Mouse (Mus musculus): ENCODE measurements at regions not wholly inside any gene's neighbourhood (a gene's known extent, or its start where the extent isn't known, plus 50 kb on each side); places are given as distances from the start of the nearest gene placed in this dataset.

- in situ Hi-C loops (cut with MboI, MseI): no loop called here
Observed at GRCm38 (mm10) chr14:114374847-114375246, 717.2 kb upstream of the Gpc5 start.

GRCm38 (mm10) chr14:114398861-114399557 is 693.0 kb upstream of the Gpc5 start:
- in situ Hi-C loops (cut with MboI, MseI): no loop called here

- in situ Hi-C loops (cut with MboI, MseI): no loop called here
Observed at GRCm38 (mm10) chr14:114418851-114419250, 673.2 kb upstream of the Gpc5 start.

- in situ Hi-C loops (cut with MboI, MseI): no loop called here
Observed at GRCm38 (mm10) chr14:114425475-114425874, 666.5 kb upstream of the Gpc5 start.

Data from T-helper 1 cell (primary cell).